ENCODE assay signal across 8 mouse cellular contexts in genomic region chr6:8259004-8259666, GRCm38 (mm10). TPM values are rescaled to one million over a fixed set of nuclear protein-coding genes. Genes with fewer than 3 reads are reported as not detected.
DNase-seq lines count a peak whose midpoint lies in the region; ATAC-seq and TF ChIP-seq lines count a peak whose summit lies in the region.

Gene Rpa3 (minus strand): TSS chr6:8259173.
Gene Umad1 (plus strand): TSS chr6:8259288.
Gene Gm45062 (plus strand): TSS chr6:8259450.

- peaks cover 16% of the 10 kb centered on the region for H3K36me3 ChIP-seq in E14TG2a.4 (ENCODE audit: insufficient read depth, low read length)
- H3K36me3 ChIP-seq in forebrain, embryonic 12.5 days (replicated peaks): peaks cover 8% of the 10 kb centered on the region; the same call in 1 of the 2 replicates
- peaks cover 15% of the 10 kb centered on the region; the same call in 1 of the 2 replicates for H3K36me3 ChIP-seq in heart, postnatal 0 days (replicated peaks; ENCODE audit: control insufficient read depth, insufficient read depth, low read length)
- 0 out of 2 replicates have a peak, but pooled peaks cover 4% of the 10 kb centered on the region for H3K36me3 ChIP-seq in liver, embryonic 16.5 days (ENCODE audit: control insufficient read depth, insufficient read depth)
- peaks cover 10% of the 10 kb centered on the region for H3K36me3 ChIP-seq in neural tube, embryonic 13.5 days
- no peaks in the 10 kb centered on the region for H3K36me3 ChIP-seq in testis, adult 2 months (ENCODE audit: control insufficient read depth, insufficient read depth, low read length)

- peak; percentile 97 for DNase-seq in c-Kit-positive CD71-positive TER-119-positive erythroid progenitor cells, embryonic 14.5 days (ENCODE audit: low spot score)
- peak; percentile 99 for DNase-seq in heart, postnatal 0 days (ENCODE audit: low spot score)
- peak; percentile 96 to 98 for DNase-seq in kidney, postnatal 4 days

- H3K27ac ChIP-seq in forebrain, embryonic 12.5 days: peak within 1 kb of the TSS; percentile 86
- H3K27ac ChIP-seq in heart, postnatal 0 days (ENCODE audit: low read depth): peak within 1 kb of the TSS; percentile 70
- peak within 1 kb of the TSS; percentile 92 for H3K27ac ChIP-seq in liver, embryonic 16.5 days (ENCODE audit: low read length)
- H3K27ac ChIP-seq in neural tube, embryonic 13.5 days (replicated peaks): peak within 1 kb of the TSS; percentile 87
- H3K27ac ChIP-seq in testis, adult 2 months (ENCODE audit: control insufficient read depth, insufficient read depth, low read depth, low read length): peak within 1 kb of the TSS; percentile 94

- H3K4me2 ChIP-seq in forebrain, embryonic 12.5 days: peak within 1 kb of the TSS; percentile 87
- peak within 1 kb of the TSS; percentile 77 for H3K4me2 ChIP-seq in heart, postnatal 0 days (ENCODE audit: low read depth, low read length)
- H3K4me2 ChIP-seq in liver, embryonic 16.5 days (ENCODE audit: low read depth, low read length): peak within 1 kb of the TSS; percentile 97
- peak within 1 kb of the TSS; percentile 92 for H3K4me2 ChIP-seq in neural tube, embryonic 13.5 days

- peaks cover 8% of the 10 kb centered on the region for H3K4me1 ChIP-seq in E14TG2a.4 (replicated peaks; ENCODE audit: low read depth, low read length)
- peaks cover 19% of the 10 kb centered on the region for H3K4me1 ChIP-seq in forebrain, embryonic 12.5 days
- H3K4me1 ChIP-seq in heart, postnatal 0 days (ENCODE audit: control insufficient read depth, insufficient read depth): peaks cover 8% of the 10 kb centered on the region
- H3K4me1 ChIP-seq in liver, embryonic 16.5 days (ENCODE audit: control insufficient read depth, low read depth, low read length): peaks cover 10% of the 10 kb centered on the region
- H3K4me1 ChIP-seq in neural tube, embryonic 13.5 days (replicated peaks): peaks cover 22% of the 10 kb centered on the region
- H3K4me1 ChIP-seq in testis, adult 2 months (ENCODE audit: control insufficient read depth, insufficient read depth, low read length): no peaks in the 10 kb centered on the region

- TF ChIP-seq EP300 in heart, postnatal 0 days (IDR thresholded peaks at IDR 0.05; ENCODE audit: low read depth): peak; percentile 70; the same call in 1 of the 2 replicates

- H3K4me3 ChIP-seq in E14TG2a.4 (replicated peaks; ENCODE audit: low read length): peak within 1 kb of the TSS; percentile 94
- peak within 1 kb of the TSS; percentile 81 for H3K4me3 ChIP-seq in forebrain, embryonic 12.5 days (replicated peaks)
- peak within 1 kb of the TSS; percentile 62 for H3K4me3 ChIP-seq in heart, postnatal 0 days (ENCODE audit: low read depth, low read length)
- peak within 1 kb of the TSS; percentile 97 for H3K4me3 ChIP-seq in liver, embryonic 16.5 days (ENCODE audit: low read depth, low read length)
- peak within 1 kb of the TSS; percentile 81 for H3K4me3 ChIP-seq in neural tube, embryonic 13.5 days
- H3K4me3 ChIP-seq in testis, adult 2 months (ENCODE audit: control insufficient read depth, low read depth, low read length): peak within 1 kb of the TSS; percentile 100

- peak; percentile 61 for TF ChIP-seq POLR2A in testis, adult 2 months (IDR thresholded peaks at IDR 0.05; ENCODE audit: control insufficient read depth, low read depth, low read length)

- H3K9me3 ChIP-seq in E14TG2a.4 (ENCODE audit: low read length): peaks cover 25% of the 10 kb centered on the region
- H3K9me3 ChIP-seq in forebrain, embryonic 12.5 days: no peaks in the 10 kb centered on the region
- H3K9me3 ChIP-seq in heart, postnatal 0 days (replicated peaks; ENCODE audit: control insufficient read depth, low read length): no peaks in the 10 kb centered on the region
- no peaks in the 10 kb centered on the region for H3K9me3 ChIP-seq in liver, embryonic 16.5 days (replicated peaks; ENCODE audit: control insufficient read depth, low read length)
- no peaks in the 10 kb centered on the region for H3K9me3 ChIP-seq in neural tube, embryonic 13.5 days

- H3K27me3 ChIP-seq in E14TG2a.4 (ENCODE audit: insufficient read depth, low read length): no peaks in the 10 kb centered on the region; the same call in 1 of the 2 replicates
- H3K27me3 ChIP-seq in forebrain, embryonic 12.5 days: no peaks in the 10 kb centered on the region
- H3K27me3 ChIP-seq in heart, postnatal 0 days (ENCODE audit: control insufficient read depth, insufficient read depth, low read length): no peaks in the 10 kb centered on the region
- no peaks in the 10 kb centered on the region for H3K27me3 ChIP-seq in liver, embryonic 16.5 days (ENCODE audit: control insufficient read depth, insufficient read depth, low read depth, low read length)
- no peaks in the 10 kb centered on the region for H3K27me3 ChIP-seq in neural tube, embryonic 13.5 days
- no peaks in the 10 kb centered on the region for H3K27me3 ChIP-seq in testis, adult 2 months (ENCODE audit: control insufficient read depth, insufficient read depth, low read length)

- under 1% methylated on average over 63 of the region's 64 CpGs for WGBS in forebrain, embryonic 12.5 days
- under 1% methylated on average over 60 of the region's 64 CpGs for WGBS in heart, postnatal 0 days
- WGBS in liver, embryonic 16.5 days (ENCODE audit: insufficient replicate concordance): under 1% methylated on average over 64 of the region's 64 CpGs
- WGBS in neural tube, embryonic 13.5 days: under 1% methylated on average over 64 of the region's 64 CpGs

- ATAC-seq in forebrain, embryonic 12.5 days (ENCODE audit: low FRiP score): peak; percentile 100
- ATAC-seq in heart, postnatal 0 days (ENCODE audit: insufficient read depth, low read depth): peak; percentile 100
- peak; percentile 100 for ATAC-seq in liver, embryonic 16.5 days (ENCODE audit: low read depth)
- ATAC-seq in neural tube, embryonic 13.5 days (ENCODE audit: low read depth): peak; percentile 100

- TF ChIP-seq CTCF in E14TG2a.4 (conservative IDR thresholded peaks at IDR 0.05; ENCODE audit: low read length): no peak
- no peak for TF ChIP-seq CTCF in heart, postnatal 0 days (IDR thresholded peaks at IDR 0.05; ENCODE audit: low read depth)
- TF ChIP-seq CTCF in testis, adult 2 months (IDR thresholded peaks at IDR 0.05; ENCODE audit: control insufficient read depth, insufficient read depth, insufficient replicate concordance, low read depth, low read length): no peak

- H3K9ac ChIP-seq in forebrain, embryonic 12.5 days: peak within 1 kb of the TSS; percentile 82
- H3K9ac ChIP-seq in heart, postnatal 0 days (replicated peaks; ENCODE audit: low read depth, low read length): peak within 1 kb of the TSS; percentile 76
- H3K9ac ChIP-seq in liver, embryonic 16.5 days (ENCODE audit: low read depth, low read length): peak within 1 kb of the TSS; percentile 93
- H3K9ac ChIP-seq in neural tube, embryonic 13.5 days: peak within 1 kb of the TSS; percentile 86

RNA-seq across cellular contexts. Expression of gene Rpa3, which starts in this region (rescaled TPM):
- polyA plus RNA-seq in forebrain, embryonic 12.5 days (2016; fragmentation: Nextera tagmentation; extraction: Ambion mirVana): 187 and 194 TPM in 2 replicates
- 25.5 and 29.4 TPM in 2 replicates for total RNA-seq in heart, postnatal 0 days (2014; rRNA removed; ENCODE audit: low replicate concordance)
- 75.6 and 98.2 TPM in 2 replicates for polyA plus RNA-seq in heart, postnatal 0 days (2015; fragmentation: Nextera tagmentation; extraction: Ambion mirVana)
- 61.1 and 85.4 TPM in 2 replicates for polyA plus RNA-seq in liver, embryonic 16.5 days (2015; fragmentation: Nextera tagmentation; extraction: Ambion mirVana)
- 74.3 and 85.5 TPM in 2 replicates for polyA plus RNA-seq in neural tube, embryonic 13.5 days (2015; fragmentation: Nextera tagmentation; extraction: Ambion mirVana)
- 2.9 and 3.3 TPM in 2 replicates for polyA plus RNA-seq in testis, adult 2 months (2012; rRNA removed)

RNA-seq across cellular contexts. Expression of gene Umad1, which starts in this region (rescaled TPM):
- polyA plus RNA-seq in forebrain, embryonic 12.5 days (2016; fragmentation: Nextera tagmentation; extraction: Ambion mirVana): 21.2 and 22.4 TPM in 2 replicates
- 7.8 and 12.1 TPM in 2 replicates for total RNA-seq in heart, postnatal 0 days (2014; rRNA removed; ENCODE audit: low replicate concordance)
- polyA plus RNA-seq in heart, postnatal 0 days (2015; fragmentation: Nextera tagmentation; extraction: Ambion mirVana): 18.2 and 20.5 TPM in 2 replicates
- polyA plus RNA-seq in liver, embryonic 16.5 days (2015; fragmentation: Nextera tagmentation; extraction: Ambion mirVana): 15.0 and 15.9 TPM in 2 replicates
- 42.6 and 43.1 TPM in 2 replicates for polyA plus RNA-seq in neural tube, embryonic 13.5 days (2015; fragmentation: Nextera tagmentation; extraction: Ambion mirVana)
- polyA plus RNA-seq in testis, adult 2 months (2012; rRNA removed): 5.9 and 7.0 TPM in 2 replicates

RNA-seq across cellular contexts. Expression of gene Gm45062, which starts in this region (rescaled TPM):
- polyA plus RNA-seq in forebrain, embryonic 12.5 days (2016; fragmentation: Nextera tagmentation; extraction: Ambion mirVana): 18.3 and 21.0 TPM in 2 replicates
- total RNA-seq in heart, postnatal 0 days (2014; rRNA removed; ENCODE audit: low replicate concordance): 7.1 TPM in 1 of 2 replicates, not detected in the other
- polyA plus RNA-seq in heart, postnatal 0 days (2015; fragmentation: Nextera tagmentation; extraction: Ambion mirVana): 1.5 and 3.0 TPM in 2 replicates
- 2.3 and 2.4 TPM in 2 replicates for polyA plus RNA-seq in liver, embryonic 16.5 days (2015; fragmentation: Nextera tagmentation; extraction: Ambion mirVana)
- 15.9 and 23.6 TPM in 2 replicates for polyA plus RNA-seq in neural tube, embryonic 13.5 days (2015; fragmentation: Nextera tagmentation; extraction: Ambion mirVana)
- polyA plus RNA-seq in testis, adult 2 months (2012; rRNA removed): 2.3 and 4.6 TPM in 2 replicates

Comparison
In these comparisons a context has a peak if more than half of its experiments do, and no peak if none do; other contexts are left out.
1. Peak in every context shown above with its lines: DNase-seq, ATAC-seq, H3K4me3 ChIP-seq and H3K27ac ChIP-seq.
2. RNA of gene Rpa3 (polyA plus RNA-seq): 187 to 194 TPM in forebrain, embryonic 12.5 days, 75.6 to 98.2 TPM in heart, postnatal 0 days, 74.3 to 85.5 TPM in neural tube, embryonic 13.5 days and 61.1 to 85.4 TPM in liver, embryonic 16.5 days; 2.9 to 3.3 TPM in testis, adult 2 months; every median in the first group is over 10 times any median in the second.